Mouse (Mus musculus) kidney, adult 18-20 months (tissue): ENCODE data around the gene Rptor.

Experiments
- DNase-seq: peaks from one replicate; pipeline ENCODE4 v3.0.0; 2021

The Rptor gene

GRCm38 (mm10) chr11:119942201-119942726 is 339.6 kb downstream of the Rptor start:
- no peak for DNase-seq

GRCm38 (mm10) chr11:119942727-119943427 is 340.2 kb downstream of the Rptor start, which contains the start of gene Baiap2:
Gene Baiap2, plus strand, starts transcription at chr11:119942763.
- DNase-seq = peak; percentile 98

GRCm38 (mm10) chr11:119943428-119943988 is 340.8 kb downstream of the Rptor start:
- DNase-seq = peak; percentile 56

GRCm38 (mm10) chr11:119945343-119945742 is 342.6 kb downstream of the Rptor start:
- peak; percentile 63 for DNase-seq

DNA sequence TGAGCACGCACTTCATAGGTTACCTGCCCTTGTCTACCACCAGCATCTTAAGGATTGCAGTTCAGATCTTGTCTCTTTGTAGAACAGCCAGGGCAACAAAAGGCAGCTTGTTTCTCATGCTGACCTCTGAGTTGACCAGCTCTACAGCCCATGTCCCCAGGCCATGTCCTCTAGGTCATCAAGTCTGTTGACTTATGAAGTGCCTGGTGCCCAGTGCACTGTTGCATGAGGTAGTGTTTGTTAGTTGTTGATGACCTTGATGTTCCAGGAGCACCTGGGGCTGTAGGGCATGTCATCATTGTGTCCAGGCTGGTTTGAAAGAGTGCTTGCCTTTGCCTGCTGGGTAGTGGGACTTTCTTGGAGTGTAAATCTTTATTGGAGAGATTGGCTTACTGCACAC is 344.7 kb downstream of the Rptor start:
- no peak for DNase-seq

DNA sequence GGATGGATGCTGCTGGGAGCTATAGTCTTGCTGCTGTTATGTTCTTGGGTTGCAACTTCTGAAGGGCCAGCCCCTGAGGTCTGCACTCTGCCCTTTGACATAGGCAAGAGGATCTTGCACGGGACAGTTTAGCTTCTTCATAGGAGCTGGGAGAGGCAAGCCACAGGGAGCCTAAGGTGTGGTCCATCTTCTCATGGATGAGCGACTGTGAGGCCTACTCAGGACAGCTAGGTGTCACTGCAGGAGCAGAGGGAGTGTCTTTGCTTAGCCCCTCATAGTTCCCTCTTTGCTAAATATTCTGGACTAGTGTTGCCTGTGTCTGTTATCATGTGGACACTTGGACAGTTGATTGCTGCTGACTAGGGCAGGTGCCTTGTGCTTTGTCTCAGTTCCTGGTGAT is 345.2 kb downstream of the Rptor start:
- DNase-seq = no peak

- no peak for DNase-seq
Measured at GRCm38 (mm10) chr11:119948305-119948704, 345.6 kb downstream of the Rptor start.

GRCm38 (mm10) chr11:119948803-119949202 is 346.1 kb downstream of the Rptor start:
- no peak for DNase-seq
